Mouse (Mus musculus) G1E-ER4 (cell line): Measurements from ENCODE around the gene Mtf1. TPM values are rescaled to one million over a fixed set of nuclear protein-coding genes. Genes with fewer than 3 reads are reported as not detected.

ENCODE experiments used
- GATA1 ChIP-seq: IDR thresholded peaks from one replicate; pipeline ENCODE4 v1.8.0; 2012; ENCODE audit warnings: low read length, inconsistent platforms
- polyA plus RNA-seq: library from polyadenylated mRNA; stranded (reverse); fragments of >175 nt; gene quantifications from 2 replicates; pipeline ENCODE4 v1.2.3, GENCODE M21; 2012

Gene Mtf1
- polyA plus RNA-seq, 1 experiment, result 7.6 TPM

- no peak for TF ChIP-seq GATA1
Measured at GRCm38 (mm10) chr4:124825371-124825965, 23.6 kb downstream of the Mtf1 start.

- no peak for TF ChIP-seq GATA1
Measured at GRCm38 (mm10) chr4:124829671-124830070, 27.8 kb downstream of the Mtf1 start.

- TF ChIP-seq GATA1, result no peak
Measured at GRCm38 (mm10) chr4:124832796-124833195, 30.9 kb downstream of the Mtf1 start.

GRCm38 (mm10) chr4:124838035-124838700 is 36.3 kb downstream of the Mtf1 start:
- TF ChIP-seq GATA1, result no peak

GRCm38 (mm10) chr4:124840998-124841397 is 39.1 kb downstream of the Mtf1 start:
- TF ChIP-seq GATA1, result no peak

GRCm38 (mm10) chr4:124843493-124843892 is 41.6 kb downstream of the Mtf1 start:
- no peak for TF ChIP-seq GATA1

GRCm38 (mm10) chr4:124847573-124847972 is 45.7 kb downstream of the Mtf1 start:
- TF ChIP-seq GATA1, result no peak

- no peak for TF ChIP-seq GATA1
Measured at GRCm38 (mm10) chr4:124849631-124850260, 47.8 kb downstream of the Mtf1 start.

- no peak for TF ChIP-seq GATA1
Measured at GRCm38 (mm10) chr4:124850261-124850913, 48.5 kb downstream of the Mtf1 start, which contains the start of gene Yrdc. Gene Yrdc, plus strand, starts transcription at chr4:124850679.

- TF ChIP-seq GATA1, result no peak
Measured at GRCm38 (mm10) chr4:124850933-124851658, 49.2 kb downstream of the Mtf1 start, which contains the start of gene 1110065P20Rik. Gene 1110065P20Rik, minus strand, starts transcription at chr4:124851196.

GRCm38 (mm10) chr4:124856294-124856693 is 54.4 kb downstream of the Mtf1 start:
- TF ChIP-seq GATA1, result no peak

GRCm38 (mm10) chr4:124858370-124858769 is 56.5 kb downstream of the Mtf1 start:
- no peak for TF ChIP-seq GATA1

- TF ChIP-seq GATA1, result no peak
Measured at GRCm38 (mm10) chr4:124860446-124860845, 58.5 kb downstream of the Mtf1 start.

GRCm38 (mm10) chr4:124861283-124862188 is 59.6 kb downstream of the Mtf1 start, which contains the start of gene Maneal:
Gene Maneal, minus strand, starts transcription at chr4:124862171.
- no peak for TF ChIP-seq GATA1
